Mouse (Mus musculus) frontal cortex, postnatal 14 days (tissue): ENCODE data around the gene Dnah1.

Experiments
- DNase-seq, 2 experiments: peaks; one replicate each; pipeline ENCODE4 v3.0.0; 2022; ENCODE audit warnings: low spot score in 2 of 2

The Dnah1 gene

DNA sequence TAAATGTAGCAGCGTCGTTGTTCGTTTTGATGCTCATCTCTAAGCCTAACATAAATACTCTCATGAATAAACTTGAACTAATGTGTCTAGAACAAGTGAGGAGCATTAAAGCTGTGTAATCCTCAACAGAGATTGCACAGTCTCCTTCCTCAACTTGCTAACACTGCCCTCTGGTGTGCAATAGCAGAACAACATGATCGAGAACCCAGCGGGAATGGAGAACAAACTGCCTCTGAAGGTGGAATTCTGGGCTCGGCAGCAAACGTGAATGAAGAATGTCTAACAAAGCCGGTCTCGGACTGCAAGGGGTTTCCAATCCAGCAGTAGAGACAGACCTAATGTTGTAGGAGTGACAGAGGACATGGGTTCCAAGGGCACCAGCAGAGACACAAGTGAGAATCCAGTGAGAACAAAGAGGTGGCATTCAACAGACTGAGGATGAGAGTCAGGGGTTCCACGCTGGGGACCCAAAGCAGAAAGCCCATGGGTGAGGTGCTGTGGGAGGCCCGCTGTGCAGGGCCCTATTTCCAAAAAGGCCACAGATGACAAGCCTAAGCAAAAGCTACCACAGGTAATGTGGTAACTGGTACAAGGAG is 89.6 kb downstream of the Dnah1 start:
- DNase-seq = peak; percentile 53 to 86

DNA sequence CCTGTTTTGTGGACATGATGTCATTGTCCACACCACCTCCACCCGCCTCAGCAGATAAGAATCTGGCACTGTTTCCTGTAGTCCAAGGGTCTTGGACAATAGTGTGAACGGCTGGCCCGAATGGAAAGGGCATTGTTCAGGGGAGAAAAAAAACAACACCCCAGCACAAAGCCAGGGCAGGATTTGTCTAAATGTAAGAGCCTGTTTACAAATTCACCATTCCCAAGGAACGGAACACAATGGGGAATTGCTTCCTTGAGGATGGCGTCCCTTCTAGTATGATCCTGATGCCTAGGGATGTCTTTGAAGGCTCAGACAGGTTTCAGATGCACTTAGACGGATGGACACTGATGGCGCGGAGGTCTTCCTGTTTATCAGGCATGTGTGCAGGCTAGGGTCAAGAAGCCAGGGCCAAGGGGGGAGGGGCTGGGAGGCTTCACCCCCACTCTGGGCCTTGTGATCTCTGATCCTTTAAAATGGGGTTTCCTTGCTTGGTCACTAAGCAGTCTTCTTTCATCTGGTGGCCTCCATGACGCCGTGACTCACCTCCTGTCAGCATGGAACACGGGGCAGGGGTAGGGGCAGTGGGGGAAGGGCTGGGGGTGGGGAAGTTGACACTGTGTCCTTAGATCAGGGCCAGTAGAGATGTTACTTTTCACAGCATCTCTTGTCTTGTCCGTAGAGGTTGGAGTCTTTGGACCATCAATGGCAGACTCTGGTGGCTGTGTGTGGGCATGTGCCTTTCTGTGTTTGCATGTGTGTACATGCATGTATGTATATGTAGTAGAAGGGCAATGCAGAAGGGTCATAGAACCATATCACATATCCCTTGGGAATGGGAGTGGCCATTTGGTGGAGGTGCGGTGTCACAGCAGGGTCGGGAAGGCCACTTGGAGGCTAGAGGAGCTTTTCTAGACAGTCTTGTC is 90.4 kb downstream of the Dnah1 start:
- DNase-seq = no peak

DNA sequence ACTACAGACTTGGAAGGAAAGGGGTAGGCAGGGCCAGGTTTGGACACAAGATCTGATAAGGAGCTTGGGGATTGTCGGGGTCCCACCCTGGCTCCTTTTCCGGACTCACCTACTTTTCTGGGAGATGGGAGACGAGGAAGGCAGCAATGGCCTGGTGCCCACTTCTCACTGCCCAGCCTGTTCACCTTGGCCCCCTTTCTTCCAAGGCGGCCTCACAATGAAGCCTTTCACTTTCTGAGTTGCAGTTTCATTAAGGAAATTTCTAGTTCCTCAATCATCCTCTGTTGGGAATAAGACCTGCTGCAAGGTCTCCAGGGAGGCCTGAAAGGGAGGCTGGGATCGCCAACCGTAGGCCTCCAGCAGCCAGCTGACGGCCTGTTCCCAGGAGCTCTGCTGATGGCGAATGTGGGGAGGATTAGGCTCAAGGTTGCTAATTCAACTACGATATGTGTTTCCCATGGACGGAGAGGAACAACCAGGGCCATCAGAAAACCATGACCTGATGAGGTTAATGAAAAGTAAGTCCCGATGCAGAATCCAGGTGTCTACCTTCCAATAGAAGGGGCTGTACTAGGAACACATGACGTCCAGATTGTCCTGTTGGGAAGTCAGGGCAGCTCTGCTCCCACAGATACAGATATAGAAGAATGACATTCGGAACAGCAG is 91.2 kb downstream of the Dnah1 start:
- no peak for DNase-seq

DNA sequence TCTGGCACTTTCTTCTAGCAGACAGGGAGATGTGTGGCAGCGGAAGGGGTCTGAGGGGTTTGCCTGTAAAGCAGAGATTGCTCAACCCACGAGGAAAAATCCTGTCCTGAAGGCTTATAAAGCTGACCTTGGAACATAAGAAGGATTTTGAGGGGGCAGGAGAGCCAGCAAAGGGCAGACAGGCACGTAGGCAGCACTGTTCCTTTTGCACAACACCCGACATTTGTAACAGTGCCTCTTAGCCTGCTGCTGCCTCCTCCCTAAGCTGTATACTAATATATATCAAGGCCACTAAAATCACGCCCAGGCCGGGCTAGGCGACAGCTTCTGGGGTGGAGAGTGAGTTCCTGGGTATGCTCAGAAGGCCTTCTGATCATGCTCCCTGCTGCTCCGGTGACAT is 93.3 kb downstream of the Dnah1 start:
- no peak for DNase-seq

DNA sequence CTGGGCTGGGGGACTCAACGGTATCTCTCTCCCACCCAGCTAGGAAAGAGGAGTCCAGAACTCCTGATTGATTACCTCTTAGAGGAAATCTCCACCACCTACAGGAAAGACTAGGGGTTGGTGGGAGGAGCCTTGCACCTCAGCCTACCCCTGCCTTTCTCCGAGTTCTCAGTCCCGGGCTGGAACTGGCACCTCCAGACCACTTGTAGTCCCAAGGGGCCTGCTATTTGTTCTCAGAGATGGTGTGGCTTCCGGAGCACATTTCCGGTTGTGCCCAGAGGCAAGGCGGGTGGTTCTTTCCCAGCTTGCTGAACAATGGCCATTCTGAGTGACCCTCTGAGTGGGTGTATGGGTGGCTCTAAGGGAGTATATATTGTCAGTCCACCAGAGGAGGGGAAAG is 95.5 kb downstream of the Dnah1 start:
- DNase-seq = no peak

DNA sequence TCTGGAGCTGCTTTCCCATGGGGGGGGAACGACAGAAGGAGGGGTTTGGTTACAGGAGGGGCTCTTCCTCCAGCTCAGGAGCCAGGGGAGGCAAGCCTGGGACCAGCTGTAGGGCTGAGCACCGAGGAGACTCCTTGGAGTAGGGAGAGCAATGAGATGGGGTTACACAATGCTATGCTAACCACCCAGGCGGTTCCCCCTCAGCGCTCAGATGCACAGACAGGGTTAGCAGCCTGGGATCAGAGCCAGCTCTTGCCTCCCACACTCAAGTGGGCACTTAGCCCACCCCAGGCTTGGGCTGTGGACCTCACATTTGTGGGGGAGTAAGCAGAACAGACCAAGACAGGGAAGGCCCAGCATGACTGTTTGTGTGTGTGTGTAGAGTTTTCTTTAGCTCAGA is 96.7 kb downstream of the Dnah1 start:
- peak in 1 of 2 experiments; percentile 56 for DNase-seq

DNA sequence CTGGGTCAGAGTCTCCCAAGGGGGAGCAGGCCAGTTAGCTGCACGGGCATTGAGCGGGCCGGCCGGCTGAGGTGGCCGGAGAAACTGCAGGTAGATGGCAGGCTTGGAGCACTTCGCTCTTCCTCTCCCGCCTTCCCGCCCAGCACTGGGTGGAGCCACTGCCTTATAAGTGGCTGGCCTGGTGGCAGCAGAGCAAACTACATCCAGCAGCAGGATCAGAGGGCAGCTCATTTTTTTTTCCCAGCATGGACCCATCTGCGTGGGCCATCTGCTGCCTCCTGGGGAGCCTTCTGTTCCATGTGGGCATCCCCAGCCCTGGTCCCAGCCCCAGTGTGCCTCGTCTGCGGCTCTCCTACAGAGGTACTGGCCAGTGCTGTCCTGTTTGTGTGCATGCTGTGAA is 106.0 kb downstream of the Dnah1 start, which contains the start of gene Sema3g:
TSS of gene Sema3g (plus strand) at position 195 of the 400 bp plus-strand sequence.
- DNase-seq = no peak

DNA sequence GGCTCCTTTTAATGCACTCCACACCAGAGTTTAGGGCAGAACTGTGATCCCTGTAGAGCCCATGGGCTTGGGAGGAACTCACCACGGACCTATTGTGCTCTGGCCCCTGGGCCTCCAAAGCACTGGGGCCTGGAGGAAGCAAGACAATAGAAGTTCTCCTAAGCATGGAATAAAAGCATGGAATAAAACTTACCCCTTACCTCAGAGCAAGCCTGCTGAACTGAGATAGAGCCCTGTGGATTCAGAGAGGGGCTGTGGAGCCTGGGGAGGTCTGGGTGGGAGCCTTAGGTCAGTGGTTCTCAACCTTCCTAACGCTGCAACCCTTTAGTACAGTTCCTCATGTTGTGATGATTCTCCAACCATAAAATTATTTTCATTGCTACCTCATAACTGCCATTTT is 106.8 kb downstream of the Dnah1 start, which contains the start of gene Nisch:
TSS of gene Nisch (minus strand) at position 101 of the 400 bp plus-strand sequence.
- DNase-seq = no peak

DNA sequence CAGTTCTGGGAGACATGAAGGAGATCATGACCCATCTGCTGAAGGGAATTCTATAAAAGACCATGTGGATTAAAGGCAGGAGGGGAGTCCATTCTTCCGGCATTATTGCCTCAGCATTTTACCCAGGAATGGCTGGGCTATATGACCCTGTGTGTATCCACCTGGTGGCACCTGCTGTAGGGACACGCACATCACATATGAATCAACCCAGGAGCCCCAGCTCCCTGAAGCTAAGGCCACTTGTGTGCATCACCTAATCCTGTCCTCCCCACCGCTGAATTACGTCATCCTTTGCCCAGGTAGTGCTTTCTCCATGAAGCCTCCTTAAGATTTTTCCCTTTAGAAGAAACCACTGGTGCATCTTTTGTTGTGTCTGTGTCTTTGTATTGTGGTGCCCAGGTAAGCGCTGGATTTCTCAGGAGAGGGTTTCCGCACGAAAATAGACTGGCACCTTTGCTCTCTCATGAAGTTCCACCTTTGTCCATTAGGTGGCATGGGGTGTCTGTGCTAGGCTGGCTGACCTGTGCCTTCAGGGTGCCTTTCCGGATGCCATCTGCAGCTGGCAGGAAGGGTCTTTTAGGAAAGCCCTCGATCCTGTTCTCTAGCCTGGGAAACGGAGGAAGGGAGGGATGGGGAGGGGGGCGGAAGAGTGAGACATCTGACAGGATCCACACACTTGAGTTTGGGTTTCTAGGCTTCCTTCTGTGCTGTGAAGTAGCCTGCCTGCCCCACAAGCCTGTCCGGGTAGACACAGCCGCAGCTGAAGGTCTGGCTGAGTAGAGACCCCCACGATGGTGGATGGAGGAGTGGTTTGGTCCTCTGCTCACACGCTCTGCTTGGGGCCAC is 108.3 kb downstream of the Dnah1 start:
- peak in 1 of 2 experiments; percentile 43 for DNase-seq

DNA sequence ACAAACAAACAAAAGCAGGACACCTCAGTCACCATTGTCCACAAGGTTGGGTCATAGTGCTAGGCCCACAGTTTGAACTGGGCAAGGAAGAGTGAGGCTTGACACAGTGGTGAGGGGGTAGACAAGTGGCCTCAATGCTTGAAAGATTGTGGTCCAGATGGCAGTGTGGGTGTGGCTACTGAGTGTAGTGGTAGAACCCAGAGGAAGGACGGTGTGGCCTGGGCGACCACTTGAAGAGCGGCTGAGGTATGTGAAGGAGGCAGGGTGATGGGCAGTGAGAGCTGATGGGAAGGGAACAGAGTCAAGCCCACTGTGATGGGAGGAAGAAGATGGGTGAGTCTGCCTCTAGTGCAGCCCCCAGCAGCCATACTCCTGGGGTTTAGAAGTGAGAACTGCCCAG is 109.0 kb downstream of the Dnah1 start:
- DNase-seq = no peak

DNA sequence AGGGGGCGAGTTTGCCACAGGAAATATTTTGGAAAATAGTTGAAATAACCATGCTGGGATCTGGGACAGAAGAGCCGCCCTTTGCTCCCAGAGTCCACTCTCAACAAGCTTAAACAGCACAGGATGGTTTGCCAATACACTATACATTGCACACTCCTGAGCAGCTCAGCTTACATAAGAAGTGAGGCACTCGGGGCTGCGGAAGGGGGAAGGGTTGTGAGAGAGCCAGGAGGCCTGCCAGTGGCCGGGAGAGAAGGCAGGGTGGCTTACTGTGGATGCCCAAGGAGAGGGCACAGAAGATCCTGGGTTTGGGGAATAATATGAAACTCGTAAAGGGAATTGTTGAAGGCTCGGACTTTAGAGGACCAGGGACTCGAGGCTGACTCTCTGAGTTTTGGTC is 109.8 kb downstream of the Dnah1 start:
- no peak for DNase-seq

DNA sequence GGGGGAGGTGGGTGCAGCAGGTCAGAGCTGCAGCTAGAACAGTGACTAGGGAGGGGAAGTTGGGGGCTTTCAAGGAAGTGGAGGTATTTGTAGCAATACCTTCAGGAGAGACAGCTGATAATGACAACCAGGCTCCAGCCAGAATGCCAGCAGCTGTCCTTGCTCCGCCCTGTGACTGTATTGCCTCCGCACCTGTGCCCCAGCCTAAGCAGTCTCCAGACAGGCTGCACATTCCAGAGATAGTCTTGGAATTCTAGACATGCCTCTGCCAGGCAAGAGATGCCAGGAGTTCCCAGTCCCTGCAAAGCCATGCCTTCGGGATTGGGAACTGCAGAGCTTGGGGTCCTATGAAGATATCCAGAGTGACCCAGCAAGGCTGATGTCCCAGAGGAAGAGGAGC is 111.2 kb downstream of the Dnah1 start:
- DNase-seq = no peak

DNA sequence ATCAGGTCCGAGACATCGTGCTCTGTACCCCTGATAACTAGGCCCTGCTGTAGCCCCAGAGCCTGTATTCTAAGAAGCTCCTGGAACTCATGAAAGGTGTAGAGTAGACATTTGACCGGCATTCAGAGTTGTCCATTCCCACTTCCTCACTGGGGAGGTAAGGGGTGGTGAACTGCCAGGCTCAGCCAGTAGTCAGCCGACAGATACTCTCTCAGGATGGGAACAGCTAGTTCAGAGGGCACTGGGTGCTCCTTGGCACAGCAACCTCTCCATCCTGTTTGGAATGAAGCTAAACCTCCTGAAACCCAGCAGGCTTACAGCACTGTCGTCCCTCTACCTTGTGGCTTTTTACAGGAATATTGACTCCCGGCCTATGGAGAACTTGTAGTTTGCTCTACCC is 111.8 kb downstream of the Dnah1 start:
- DNase-seq = no peak
